Mouse (Mus musculus): Measurements from ENCODE around the gene Cct4. TPM values are rescaled to one million over a fixed set of nuclear protein-coding genes. Genes with fewer than 3 reads are reported as not detected.

Gene Cct4
- total RNA-seq, 4 experiments from 2014 or later, result 129 to 168 (median 144) TPM

GRCm38 (mm10) chr11:22982846-22983245, 7.5 kb upstream of the Cct4 start:
- DNase-seq, result no peak

DNA sequence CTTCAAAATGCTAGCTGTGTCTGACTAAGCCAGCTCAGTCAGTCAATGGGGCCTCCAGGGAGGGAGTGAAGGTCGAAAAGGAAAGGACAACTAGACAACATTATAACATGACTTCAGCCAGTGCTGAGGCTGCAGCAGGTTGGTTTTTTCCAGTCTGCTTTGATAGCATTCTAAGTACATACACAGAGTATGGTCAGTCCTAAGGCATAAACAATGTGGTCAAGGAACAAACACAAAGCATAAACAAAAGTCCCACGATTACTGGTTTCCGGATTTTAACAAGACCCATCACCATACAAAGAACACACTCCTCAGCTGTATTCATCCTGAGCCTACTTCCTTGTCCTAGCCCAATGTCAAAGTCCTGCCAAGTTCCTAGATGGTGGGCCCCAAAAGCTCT, 4.8 kb upstream of the Cct4 start:
- no peak for DNase-seq

GRCm38 (mm10) chr11:22987357-22987756, 3.0 kb upstream of the Cct4 start:
- no peak for DNase-seq

- DNase-seq, result no peak
Observed at GRCm38 (mm10) chr11:22989786-22990185, 533 bp upstream of the Cct4 start.

DNA sequence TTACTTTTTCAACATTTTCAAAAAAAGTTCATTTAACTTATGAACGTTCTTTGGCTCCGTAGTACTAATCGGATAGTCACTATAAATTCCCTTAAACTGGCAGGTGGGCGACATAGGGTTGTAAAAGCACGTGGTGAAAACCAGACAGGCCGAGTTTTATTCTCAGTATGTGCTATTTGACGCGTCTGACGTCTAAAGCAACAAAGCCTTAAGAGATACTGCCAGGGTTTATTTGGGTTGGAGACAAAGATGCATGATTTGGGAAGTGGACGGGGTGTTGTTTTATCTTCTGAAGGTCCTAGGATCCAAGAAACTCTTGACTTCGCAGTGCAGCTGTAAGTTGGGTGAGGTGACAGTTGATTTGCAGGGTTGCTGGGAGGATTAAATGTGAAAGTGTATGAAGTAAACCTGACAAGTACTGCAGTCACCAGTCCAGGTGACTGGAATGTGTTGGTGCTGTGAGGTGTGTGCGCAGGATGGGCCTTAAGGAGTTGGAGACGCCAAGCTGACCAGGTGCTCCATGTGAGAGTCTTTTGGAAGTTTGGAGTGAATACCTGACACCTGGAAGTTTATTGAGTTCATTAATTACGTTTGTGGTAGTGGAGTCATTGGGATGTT, 1.0 kb downstream of the Cct4 start:
- no peak for DNase-seq

GRCm38 (mm10) chr11:22994271-22994670, 4.0 kb downstream of the Cct4 start:
- DNase-seq, result no peak

DNA sequence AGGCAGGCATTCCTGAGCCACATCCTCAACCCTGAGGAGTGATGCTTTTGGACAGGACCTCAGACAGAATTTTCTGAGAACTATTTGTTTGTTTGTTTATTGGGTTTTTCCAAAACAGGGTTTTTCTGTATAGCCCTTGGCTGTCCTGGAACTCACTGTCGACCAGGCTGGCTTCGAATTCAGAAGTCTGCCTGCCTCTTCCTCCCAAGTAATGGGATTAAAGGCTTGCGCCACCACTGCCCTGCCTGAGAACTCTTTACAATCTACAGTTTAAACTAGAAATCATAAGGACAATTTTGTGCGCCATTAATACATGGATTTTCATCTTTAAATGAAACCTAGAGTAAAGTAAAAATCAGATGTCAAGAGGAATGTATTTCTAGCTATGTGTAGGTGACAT, 5.1 kb downstream of the Cct4 start:
- no peak for DNase-seq

GRCm38 (mm10) chr11:22998308-22998707, 8.0 kb downstream of the Cct4 start:
- DNase-seq, result no peak

- DNase-seq, result no peak
Observed at GRCm38 (mm10) chr11:23005276-23005675, 15.0 kb downstream of the Cct4 start.

DNA sequence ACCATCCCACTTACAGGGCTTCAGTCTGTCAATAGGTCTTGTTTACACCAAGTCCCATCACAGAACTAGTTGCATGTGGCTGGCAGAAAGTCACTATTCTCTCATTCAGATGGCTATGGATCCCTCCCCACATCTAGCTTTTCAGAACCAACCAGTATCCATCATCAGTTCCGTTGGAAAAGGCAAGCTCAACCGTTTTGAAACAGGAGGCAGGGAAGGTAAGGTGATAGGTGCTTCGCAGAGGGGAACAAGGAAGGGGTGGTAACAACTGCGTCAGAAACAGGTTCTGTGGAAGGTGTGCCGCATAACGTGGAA, 16.8 kb downstream of the Cct4 start:
- no peak for DNase-seq

DNA sequence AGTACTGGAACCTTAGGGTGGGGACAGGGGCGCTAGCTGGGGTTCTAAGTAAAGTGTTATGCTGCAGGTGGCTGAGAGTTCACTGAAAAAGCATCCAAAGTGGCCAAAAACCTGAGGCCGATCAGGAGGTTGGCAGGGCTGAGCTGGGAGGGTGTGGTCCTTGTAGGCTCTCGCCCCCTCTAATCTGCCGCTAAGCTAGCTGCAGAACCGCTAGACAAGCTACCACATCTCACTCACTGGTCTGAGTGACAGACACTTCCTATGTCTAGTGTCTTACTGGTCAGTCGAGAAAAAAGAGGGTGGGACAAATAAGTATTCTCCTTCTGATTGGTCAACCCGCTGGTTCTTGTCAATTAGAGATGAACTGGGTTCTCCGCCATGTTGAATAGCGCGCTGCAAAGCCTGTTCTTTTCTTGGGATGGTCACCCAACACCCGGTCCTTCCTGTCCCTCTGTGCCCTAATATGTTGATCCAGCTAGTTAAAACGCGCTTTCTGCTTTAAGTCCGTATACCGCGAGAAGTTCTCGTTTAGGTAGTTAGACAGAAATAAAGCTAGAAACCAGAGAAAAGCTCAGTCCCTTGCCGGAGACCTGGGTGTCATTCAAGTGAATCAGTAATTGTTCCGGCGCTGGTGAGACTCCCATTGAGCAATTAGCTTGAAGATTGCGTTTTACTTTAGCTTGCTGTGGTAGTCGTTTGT, 17.3 kb downstream of the Cct4 start, which contains the start of gene Fam161a:
Fam161a (plus strand) TSS at position 51 of the 700 bp plus-strand sequence.
- DNase-seq, result peak; percentile 73

- peak; percentile 82 for DNase-seq
Observed at GRCm38 (mm10) chr11:23008181-23008823, 18.0 kb downstream of the Cct4 start.

GRCm38 (mm10) chr11:23008824-23009200, 18.5 kb downstream of the Cct4 start:
- DNase-seq, result no peak

- DNase-seq, result no peak
Observed at GRCm38 (mm10) chr11:23013096-23013495, 22.8 kb downstream of the Cct4 start.

DNA sequence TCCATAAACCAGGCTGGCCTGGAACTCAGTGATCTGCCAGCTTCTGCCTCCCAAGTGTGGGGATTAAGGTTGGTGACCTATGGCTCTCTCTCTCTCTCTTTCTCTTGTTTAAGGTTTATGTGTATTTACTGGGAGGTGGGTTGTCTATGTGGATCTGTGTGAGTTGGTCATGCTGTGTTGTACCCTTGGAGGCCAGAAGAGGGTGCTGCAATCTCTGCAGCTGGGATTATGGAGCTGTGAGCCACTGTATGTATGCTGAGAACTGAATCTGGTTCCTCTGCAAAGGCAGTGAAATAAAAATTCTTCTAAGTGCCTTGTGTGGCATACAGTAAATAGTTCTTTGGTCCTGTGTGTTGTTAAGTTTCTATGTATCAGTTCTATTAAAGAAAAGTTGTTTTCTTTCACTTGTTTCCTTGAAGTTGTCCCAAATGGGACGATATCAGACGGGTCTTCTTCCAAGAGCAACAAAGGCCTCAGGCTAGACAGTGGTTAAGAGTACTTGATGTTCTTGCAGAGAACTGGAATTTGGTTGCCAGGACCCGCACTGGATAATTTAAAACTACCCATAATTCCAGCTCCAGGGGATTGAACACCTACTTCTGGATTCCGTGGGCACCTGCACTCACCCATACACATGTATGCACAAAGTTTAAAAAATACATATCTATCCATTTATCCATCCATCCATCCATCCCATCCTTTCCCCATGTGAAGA, 23.4 kb downstream of the Cct4 start:
- DNase-seq, result no peak

DNA sequence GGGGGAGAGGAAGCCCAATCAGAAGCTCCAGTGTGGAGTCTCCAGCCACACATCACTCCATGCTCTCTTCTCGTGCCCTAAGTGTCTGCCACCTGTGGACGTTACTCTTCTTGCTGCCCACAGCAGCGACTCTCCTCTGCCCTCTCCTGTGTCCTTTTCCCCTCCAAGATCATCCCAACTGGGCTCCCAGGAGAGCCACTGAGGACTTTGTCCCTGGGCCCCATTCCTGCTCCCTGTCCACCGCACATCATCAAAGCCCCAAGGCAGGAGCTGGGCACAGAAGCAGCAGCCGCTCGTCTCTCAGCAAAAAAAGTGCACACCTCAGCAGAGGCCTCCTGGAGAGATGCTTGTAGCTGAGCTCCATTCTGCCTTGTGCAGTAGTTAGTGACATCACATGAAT, 24.7 kb downstream of the Cct4 start:
- DNase-seq, result no peak

DNA sequence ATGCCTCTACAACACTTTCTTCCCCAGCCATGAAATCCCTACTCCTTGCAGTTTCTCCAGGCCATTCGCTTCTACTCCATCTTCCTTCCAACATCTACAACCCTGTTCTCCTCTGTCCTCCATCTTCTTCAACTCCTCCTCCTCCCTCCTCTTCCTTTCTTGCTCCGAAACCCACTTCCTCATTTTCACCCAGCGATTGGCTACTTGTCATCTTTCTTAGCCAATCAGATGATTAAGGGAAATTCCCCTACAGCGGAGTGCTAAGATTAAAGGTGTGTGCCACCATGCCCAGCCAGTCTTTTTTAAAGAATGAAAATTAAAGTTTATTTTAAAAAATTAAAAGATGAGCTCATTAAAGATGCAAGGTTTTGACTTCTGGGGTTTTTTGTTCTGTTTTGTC, 27.6 kb downstream of the Cct4 start:
- DNase-seq, result no peak

- DNase-seq, result peak; percentile 35
Observed at GRCm38 (mm10) chr11:23020116-23020770, 29.9 kb downstream of the Cct4 start.

DNA sequence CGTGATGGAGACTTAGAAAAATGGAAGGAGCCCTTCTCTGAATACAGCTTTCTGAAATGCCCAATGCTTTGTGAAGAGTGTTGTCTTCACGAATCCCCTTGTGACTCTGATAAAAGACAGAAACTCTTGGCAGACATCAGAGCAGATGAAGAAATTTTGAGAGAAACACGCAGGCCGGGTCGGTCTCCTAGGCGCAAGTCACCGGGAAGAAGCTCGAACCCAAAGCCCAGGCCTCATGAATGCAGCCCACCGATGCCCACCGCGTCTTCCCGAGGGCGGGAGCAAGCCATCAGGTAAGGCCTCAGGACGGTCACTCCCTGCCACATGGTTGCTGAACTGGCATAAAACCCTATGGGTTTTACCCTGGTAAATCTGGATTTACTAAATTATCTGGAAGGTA, 30.5 kb downstream of the Cct4 start:
- DNase-seq, result no peak

DNA sequence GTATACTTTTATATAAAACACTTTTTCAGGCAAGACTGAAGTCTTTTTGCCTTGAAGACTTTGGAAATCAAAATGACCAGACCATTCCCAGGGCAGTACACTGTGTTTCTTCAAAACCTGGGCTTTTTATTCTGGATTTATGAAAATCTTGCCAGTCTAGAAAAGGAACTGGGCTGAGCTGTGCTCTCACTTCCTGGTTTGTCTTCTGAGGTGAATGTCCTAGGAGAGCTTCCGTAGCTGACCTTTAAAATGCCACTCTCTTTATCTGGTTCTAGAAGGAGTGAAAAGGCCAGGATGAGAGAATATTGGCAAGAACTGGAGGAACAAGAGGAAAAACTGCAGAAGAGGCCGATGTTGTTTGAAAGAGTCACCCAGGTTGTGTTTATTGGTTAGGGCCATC, 32.8 kb downstream of the Cct4 start:
- DNase-seq, result no peak

DNA sequence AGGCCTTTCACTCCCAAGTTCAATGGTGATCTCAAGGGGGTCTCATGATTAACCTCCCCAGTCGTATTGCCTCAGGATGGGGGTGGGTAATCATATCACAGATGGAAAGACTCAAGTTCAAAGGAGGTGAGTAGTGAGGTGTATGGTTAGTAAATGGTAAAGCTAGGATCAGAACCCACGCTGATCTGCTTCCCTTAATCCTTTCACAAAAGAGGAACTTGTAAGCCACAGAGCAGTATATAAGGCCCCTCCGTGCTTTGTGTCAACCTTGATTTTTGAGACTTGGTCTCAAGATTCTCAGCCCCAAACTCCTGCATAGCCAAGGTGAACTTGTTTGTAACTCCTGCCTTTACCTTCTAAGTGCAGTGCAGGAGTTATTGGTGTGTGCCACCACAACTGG, 33.9 kb downstream of the Cct4 start:
- no peak for DNase-seq

GRCm38 (mm10) chr11:23028957-23029356, 38.6 kb downstream of the Cct4 start:
- DNase-seq, result no peak

- no peak for DNase-seq
Observed at GRCm38 (mm10) chr11:23029399-23029798, 39.1 kb downstream of the Cct4 start.
